Mouse (Mus musculus): ENCODE data around the gene Cntn5.

The Cntn5 gene

DNA sequence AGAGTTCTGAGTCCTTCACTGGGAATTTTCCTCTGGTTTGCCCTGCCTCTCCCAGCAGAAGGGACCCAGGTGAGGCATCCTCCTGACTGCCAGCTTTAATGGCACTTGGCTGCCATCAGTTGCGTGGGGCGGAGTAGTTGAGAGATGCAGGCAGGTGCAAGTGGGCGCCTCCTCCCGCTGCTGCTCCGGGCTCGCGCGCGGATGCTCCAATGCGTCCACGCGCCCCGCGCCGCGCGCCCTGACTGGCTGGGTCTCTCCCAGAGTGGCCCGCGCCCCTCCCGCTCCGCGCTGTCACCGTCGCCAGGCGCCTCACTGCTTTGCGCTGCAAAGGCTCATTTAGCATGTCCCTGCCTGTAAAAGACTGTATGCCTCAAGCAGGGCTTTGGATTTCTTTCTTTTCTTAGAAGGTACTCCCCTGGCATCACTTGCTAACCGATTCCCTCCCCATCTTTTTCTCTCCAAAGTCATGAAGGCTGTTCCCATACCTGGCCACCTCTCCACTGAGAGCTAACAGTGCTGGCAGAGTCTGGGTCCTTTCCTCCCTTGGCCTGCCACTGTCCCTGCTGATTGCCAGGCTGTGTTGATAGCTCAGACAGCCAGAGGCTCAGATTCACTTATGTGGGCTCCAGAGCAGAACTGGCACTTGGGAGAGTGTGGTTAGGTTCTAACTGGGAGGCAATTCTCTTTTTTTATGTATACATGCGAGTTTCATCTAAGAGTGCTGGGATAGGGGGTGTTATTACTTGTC is at the start of gene Cntn5:
Gene Cntn5 (minus strand): TSS at position 160 of the 748 bp plus-strand sequence.
- DNase-seq (ENCODE audit: low read depth): no peak

- no peak for DNase-seq (ENCODE audit: low read depth)
Measured at GRCm38 (mm10) chr9:10950470-10950869, 45.9 kb upstream of the Cntn5 start.

- DNase-seq (ENCODE audit: low read depth): peak; percentile 76
Measured at GRCm38 (mm10) chr9:10909573-10909972, 5.0 kb upstream of the Cntn5 start.

DNA sequence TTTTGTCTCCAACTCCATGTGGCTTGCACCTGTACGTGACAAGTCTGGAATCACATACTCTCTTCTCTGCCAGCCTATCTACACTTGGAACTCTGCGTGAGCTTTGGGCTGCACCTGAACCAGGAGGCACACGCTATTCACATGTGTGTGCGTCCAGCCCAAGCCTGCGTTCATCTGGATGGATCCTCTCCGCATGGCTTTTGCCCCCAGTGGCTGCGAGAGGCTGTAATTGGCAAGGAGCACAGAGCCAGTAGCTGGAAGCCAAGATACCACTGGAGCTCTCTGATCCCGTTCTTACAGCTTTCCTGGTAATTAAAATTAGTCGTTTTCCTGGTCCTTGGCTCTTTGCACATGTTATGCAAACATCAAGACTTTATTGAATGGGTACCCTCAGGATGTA is 1.1 kb upstream of the Cntn5 start:
- no peak for DNase-seq (ENCODE audit: low read depth)

GRCm38 (mm10) chr9:10879758-10880157 is 24.8 kb downstream of the Cntn5 start:
- DNase-seq (ENCODE audit: low read depth): no peak

DNA sequence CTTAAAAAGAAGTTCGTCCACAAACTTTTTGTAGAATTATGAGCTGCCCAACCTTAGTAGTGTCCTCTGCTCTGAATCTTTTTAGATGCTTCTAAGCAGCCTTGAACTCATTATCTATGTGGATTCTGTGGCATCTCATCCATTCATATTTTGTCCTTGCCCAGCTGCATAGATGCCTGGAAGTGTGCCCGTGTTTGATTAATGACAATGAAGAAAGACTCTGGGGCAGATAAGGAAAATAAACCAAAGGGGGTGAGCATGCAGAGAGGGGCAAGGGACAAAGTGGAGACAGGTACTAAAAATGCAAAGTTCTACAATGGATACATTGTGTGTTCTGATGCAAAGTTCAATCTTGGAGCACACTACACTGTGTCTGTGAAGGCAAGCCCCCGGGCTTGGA is 30.7 kb downstream of the Cntn5 start:
- DNase-seq (ENCODE audit: low read depth): no peak

DNA sequence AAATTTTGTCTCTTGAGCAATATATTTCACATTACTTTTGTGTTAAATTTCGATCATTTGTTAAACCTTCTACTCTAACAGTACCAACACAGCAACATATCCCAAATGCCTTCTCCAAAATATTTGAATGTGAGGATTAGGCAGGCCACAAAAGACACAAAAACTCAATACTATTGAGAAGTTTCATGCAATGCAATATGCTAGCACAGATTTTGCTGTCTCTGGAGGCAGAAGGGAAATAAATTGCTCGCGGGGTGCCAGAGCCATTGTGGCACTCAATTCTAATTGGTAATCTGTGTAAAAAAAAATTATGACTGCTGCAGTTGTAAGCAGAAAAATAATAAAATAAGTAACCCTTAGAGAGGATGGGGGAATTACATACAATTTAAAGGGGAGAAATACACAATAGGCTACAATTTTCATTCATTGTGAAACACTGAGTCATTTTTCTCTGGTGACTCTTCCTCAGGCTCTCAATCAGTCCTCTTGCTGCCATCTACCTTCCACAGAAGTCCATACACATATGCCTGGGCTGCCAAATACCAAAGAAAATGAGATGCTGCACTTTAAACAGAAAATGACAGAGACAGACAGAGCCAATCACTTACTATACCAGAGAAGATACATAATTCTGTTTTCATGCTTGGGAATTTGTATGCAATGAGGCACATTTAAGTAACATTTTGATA is 48.2 kb downstream of the Cntn5 start:
- no peak for DNase-seq (ENCODE audit: low read depth)

GRCm38 (mm10) chr9:10816711-10817110 is 87.9 kb downstream of the Cntn5 start:
- no peak for DNase-seq (ENCODE audit: low read depth)

DNA sequence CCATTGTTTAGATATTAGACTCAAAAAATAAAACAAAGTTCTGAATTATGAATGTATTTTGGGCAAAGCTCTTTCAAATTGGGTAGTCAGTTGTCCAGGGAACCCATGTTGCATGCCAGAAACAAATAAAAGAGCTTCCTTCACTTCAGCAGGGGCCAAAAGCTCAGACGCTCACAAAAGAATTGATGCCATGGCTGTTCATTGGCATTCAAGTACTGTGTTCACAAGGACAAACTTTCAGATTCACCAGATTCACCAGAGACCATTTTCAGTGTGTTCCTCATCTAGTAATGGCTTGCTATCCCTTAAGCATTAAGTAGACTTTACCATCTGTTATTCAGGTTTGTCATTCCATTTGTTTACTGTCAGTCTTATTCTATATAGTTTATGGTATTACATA is 107.4 kb downstream of the Cntn5 start:
- DNase-seq (ENCODE audit: low read depth): no peak

DNA sequence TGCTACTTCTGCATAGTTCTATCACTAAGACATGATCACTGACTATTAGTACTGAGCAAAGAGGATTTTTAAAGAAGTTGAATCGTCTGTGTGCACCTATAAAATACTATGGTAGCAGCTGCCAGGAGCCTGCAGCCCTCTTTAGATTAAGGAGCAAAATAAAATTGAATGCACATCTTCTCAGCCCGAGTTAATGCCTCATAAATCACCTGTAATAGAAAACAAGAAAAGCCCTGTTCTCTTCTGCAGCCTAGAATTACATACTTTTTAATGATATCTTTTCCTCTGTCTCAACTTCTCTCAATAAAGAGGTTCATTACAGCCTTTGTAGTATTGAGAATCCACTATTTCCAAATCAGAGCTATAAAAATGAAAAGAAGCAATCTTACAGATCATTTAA is 109.5 kb downstream of the Cntn5 start:
- DNase-seq (ENCODE audit: low read depth): no peak

DNA sequence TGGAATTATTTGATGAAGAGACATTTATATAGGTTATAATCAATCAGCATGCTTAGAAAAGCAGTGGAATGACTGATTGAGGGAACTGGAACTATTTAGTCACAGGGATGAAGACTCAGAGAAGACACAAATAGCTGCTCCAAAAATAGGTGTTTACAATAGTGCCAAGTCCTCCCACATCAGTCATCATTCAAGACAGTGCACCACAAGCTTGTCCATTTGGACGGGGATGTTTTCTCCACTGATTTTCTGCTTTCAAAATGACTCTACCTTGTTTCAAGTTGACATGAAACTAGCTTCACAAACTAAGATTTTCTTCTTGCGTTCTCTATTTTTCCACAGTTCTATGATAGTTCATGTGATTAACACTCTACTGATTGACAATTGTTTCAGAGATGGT is 172.7 kb downstream of the Cntn5 start:
- DNase-seq (ENCODE audit: low read depth): no peak

GRCm38 (mm10) chr9:10724191-10724590 is 180.4 kb downstream of the Cntn5 start:
- no peak for DNase-seq (ENCODE audit: low read depth)

DNA sequence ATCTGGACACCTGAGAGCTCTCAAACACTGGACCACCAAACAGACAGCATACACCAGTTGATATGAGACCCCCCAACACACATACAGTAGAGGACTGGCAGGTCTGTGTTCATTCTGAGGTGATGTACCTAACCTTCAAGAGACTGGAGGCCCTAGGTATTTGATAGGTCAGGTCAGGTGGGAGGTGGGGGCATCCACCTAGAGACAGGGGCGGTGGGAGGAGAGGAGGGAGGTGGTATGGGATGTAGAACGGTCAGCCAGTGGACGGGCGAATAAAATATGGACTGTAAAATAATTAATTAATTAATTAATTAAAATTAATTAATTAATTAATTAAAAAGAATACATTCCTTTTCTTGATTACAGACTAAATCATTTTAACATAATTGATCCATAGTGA is 182.5 kb downstream of the Cntn5 start:
- no peak for DNase-seq (ENCODE audit: low read depth)

GRCm38 (mm10) chr9:10718986-10719385 is 185.6 kb downstream of the Cntn5 start:
- no peak for DNase-seq (ENCODE audit: low read depth)

GRCm38 (mm10) chr9:10713641-10714040 is 190.9 kb downstream of the Cntn5 start:
- DNase-seq (ENCODE audit: low read depth): no peak

GRCm38 (mm10) chr9:10681646-10682045 is 222.9 kb downstream of the Cntn5 start:
- no peak for DNase-seq (ENCODE audit: low read depth)

DNA sequence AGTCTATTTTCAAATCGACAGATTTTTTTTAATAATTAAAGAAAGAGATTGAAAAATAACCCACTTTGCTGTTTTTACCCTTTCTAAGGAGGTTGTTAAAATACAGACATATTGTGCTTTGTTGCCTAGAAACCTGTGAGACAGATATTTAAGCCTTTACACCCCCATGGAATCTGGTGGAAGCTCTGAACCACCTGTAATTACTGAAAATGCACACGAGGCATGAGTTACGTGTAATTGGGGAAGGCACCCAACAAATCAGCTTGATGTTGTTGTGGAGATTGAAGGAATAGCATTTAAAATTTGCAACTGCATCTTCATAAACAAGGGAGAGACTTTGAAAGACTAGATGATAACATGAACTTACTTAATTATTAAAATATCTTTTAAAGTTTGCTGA is 223.4 kb downstream of the Cntn5 start:
- DNase-seq (ENCODE audit: low read depth): no peak

GRCm38 (mm10) chr9:10668676-10669075 is 235.9 kb downstream of the Cntn5 start:
- DNase-seq (ENCODE audit: low read depth): no peak

DNA sequence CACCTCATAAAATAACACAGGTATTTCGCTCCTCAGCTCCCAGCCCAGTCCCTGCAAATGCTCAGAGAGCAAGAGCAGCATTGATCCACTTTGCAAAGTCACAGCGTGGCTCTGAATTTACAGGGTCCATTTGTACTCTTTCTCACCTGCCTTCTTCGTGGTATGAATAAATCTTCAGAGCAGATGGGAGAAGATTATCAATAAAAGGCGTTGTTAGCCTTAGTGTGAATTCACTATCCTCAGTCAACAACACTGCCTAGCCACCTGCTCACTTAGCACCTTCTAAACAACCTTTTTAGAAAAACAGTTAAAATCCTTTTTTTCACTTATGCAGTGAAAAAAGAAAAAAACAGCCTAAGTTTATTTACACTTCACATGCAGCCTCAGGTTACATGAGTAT is 237.1 kb downstream of the Cntn5 start:
- DNase-seq (ENCODE audit: low read depth): no peak

DNA sequence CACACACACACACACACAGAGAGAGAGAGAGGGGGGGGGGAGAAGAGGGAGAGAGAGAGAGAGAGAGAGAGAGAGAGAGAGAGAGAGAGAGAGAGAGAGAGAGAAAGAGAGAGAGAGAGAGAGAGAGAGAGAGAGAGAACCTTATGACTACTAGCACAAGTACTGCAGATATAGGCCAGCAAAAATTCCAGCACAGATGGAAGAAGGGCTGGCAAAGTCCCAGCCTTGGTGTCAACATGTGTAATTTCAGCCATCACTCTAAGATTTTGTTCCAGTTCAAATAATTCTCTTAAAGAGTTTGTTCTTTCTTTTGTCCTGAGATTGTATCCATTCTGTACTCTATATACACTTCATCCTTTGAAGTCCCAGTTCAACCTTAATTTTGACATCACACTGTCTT is 238.8 kb downstream of the Cntn5 start:
- DNase-seq (ENCODE audit: low read depth): no peak

DNA sequence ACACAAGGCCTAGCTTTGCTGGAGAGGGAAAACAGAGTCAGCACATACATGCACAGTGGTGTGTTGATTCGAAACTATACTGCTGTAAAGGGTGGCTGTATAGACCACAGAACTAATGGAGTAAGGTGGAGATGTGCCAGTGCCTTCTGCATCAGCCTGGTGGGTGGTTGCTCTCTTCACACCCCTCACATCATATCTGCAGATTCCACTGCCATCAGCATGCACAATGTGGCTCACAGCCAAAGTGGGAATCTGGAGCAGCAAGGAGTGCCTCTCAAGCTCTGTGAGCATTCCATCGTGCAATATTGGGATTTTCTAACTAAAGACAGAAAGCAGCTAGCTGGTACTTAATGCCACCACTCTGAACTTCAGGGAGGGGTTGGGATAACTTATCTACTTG is 241.5 kb downstream of the Cntn5 start:
- no peak for DNase-seq (ENCODE audit: low read depth)

DNA sequence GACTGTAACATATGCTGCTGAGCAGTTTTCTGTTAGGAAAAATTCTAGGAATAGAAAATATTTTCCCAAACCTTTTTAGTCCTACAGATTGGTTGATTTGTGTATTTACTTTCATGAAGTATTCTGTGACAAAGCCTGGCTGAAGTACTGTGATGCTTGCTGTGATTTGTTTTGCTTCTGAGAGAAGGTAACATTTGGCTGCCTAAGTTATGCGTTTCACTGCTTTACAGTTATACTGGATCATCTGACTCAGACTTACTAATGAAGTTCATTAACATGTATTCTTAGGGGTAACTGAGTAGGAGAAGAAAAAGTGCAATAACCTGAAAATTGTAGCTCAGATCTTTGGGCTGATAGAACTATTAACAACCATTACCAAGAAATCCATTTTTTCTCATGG is 245.1 kb downstream of the Cntn5 start:
- no peak for DNase-seq (ENCODE audit: low read depth)

DNA sequence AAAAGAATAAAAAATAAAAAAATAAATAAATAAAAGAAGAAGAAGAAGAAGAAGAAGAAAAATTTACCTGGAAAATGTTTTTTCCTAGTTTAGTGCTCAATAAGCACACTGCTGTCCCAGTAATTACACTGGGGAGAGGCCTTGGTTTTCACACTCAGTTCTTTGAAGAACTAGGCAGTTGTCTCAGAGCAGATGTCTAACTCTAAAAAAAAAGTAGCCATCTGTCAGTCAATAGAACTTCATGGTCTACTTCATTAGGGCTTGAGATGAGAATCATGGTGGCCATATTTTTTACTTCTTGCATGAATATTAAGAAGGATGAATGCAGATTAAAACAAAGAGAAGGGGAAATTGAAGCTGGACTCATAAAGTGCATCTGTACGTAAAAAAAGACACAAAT is 246.5 kb downstream of the Cntn5 start:
- no peak for DNase-seq (ENCODE audit: low read depth)

Data from NIH3T3 (cell line).